ENCODE assay signal across 10 mouse cellular contexts in genomic region chr7:143390277-143390948, GRCm38 (mm10).
DNase-seq lines count a peak whose midpoint lies in the region; ATAC-seq and TF ChIP-seq lines count a peak whose summit lies in the region.
"Had no signal": no experiment of that assay in that cellular context is flagged by ENCODE, and none has a peak within 500 bp of the region (broad histone marks: within the 10 kb centered on the region; RNA-seq: fewer than 3 reads in every experiment).

No protein-coding gene starts in this region.

- TF ChIP-seq CTCF in lung, adult 2 months (IDR thresholded peaks at IDR 0.05; ENCODE audit: insufficient read depth, low read length) = no peak

- no peak for TF ChIP-seq POLR2A in lung, adult 2 months (IDR thresholded peaks at IDR 0.05; ENCODE audit: borderline replicate concordance, extremely low read depth, low read depth, low read length)

- H3K9ac ChIP-seq in heart, embryonic 11.5 days (ENCODE audit: low read depth, low read length) = 0 out of 2 replicates have a peak overlapping the region, but pooled peaks have one; percentile 36

- ATAC-seq in heart, embryonic 11.5 days (replicated peaks; ENCODE audit: insufficient number of reproducible peaks, low FRiP score, low TSS enrichment) = no peak
- ATAC-seq: activated CD4-positive, CD25-positive, alpha-beta regulatory T cell, adult 4 months had no signal

- H3K4me2 ChIP-seq in heart, embryonic 11.5 days = peak overlapping the region; percentile 40

- no peaks in the 10 kb centered on the region for H3K9me3 ChIP-seq in heart, embryonic 11.5 days (replicated peaks; ENCODE audit: control insufficient read depth, low read length)
- H3K9me3 ChIP-seq: megakaryocyte, embryonic 14.5 days had no signal

- peaks cover 40% of the 10 kb centered on the region for H3K4me1 ChIP-seq in heart, embryonic 11.5 days (ENCODE audit: control insufficient read depth, insufficient read depth, low read length)
- peaks cover 3% of the 10 kb centered on the region; the same call in 1 of the 2 replicates for H3K4me1 ChIP-seq in lung, adult 2 months (ENCODE audit: control insufficient read depth, insufficient read depth, low read length)
- H3K4me1 ChIP-seq: megakaryocyte, embryonic 14.5 days had no signal

- 58% methylated on average over 12 of the region's 12 CpGs for WGBS in heart, embryonic 11.5 days (ENCODE audit: insufficient replicate concordance)
- WGBS in lung, adult 2 months = 79% methylated on average over 12 of the region's 12 CpGs

- H3K4me3 ChIP-seq in heart, embryonic 11.5 days (ENCODE audit: low read depth, low read length) = no peak overlapping the region
- H3K4me3 ChIP-seq in lung, adult 2 months (replicated peaks; ENCODE audit: extremely low read depth, low read depth, low read length) = no peak overlapping the region
- H3K4me3 ChIP-seq: megakaryocyte, embryonic 14.5 days had no signal

- peak overlapping the region; percentile 64 for H3K27ac ChIP-seq in heart, embryonic 11.5 days (ENCODE audit: low read depth, low read length)

- no peak for DNase-seq in heart, adult 11 months
- DNase-seq in brain, adult 2 months (ENCODE audit: low read depth, low spot score) = peak; percentile 47
- peak; percentile 69 to 71 for DNase-seq in cerebellum, postnatal 36 days
- DNase-seq in lung, adult 2 months = peak; percentile 62
- no peak for DNase-seq in adrenal gland, postnatal 10 days
- DNase-seq in embryo, embryonic 10.5 days (ENCODE audit: low spot score) = no peak
- DNase-seq in adrenal gland, postnatal 14 days = no peak

- H3K27me3 ChIP-seq in heart, embryonic 11.5 days (ENCODE audit: control insufficient read depth, insufficient read depth, low read length) = no peaks in the 10 kb centered on the region

- H3K36me3 ChIP-seq in heart, embryonic 11.5 days (ENCODE audit: control insufficient read depth, insufficient read depth, low read length) = no peaks in the 10 kb centered on the region

Comparison
In these comparisons a context has a peak if more than half of its experiments do, and no peak if none do; other contexts are left out.
1. DNase-seq: peak in brain, adult 2 months (single experiment), cerebellum, postnatal 36 days (2 of 2) and lung, adult 2 months (single experiment); none in heart, adult 11 months (single experiment), adrenal gland, postnatal 10 days (single experiment), embryo, embryonic 10.5 days (single experiment) and adrenal gland, postnatal 14 days (single experiment).